Mouse (Mus musculus) gastrocnemius, postnatal 14 days (tissue): ENCODE measurements at regions not wholly inside any gene's neighbourhood (a gene's known extent, or its start where the extent isn't known, plus 50 kb on each side); places are given as distances from the start of the nearest gene placed in this dataset.
"Not testable (repeated sequence)": the region's sequence is repeated elsewhere in the genome, so short reads cannot be mapped to it uniquely, and the experiment has no call there.

Source experiments
- DNase-seq: peaks from one replicate; pipeline ENCODE4 v3.0.0; 2021; ENCODE audit warnings: mixed read lengths
- intact Hi-C: fragments of 180-260 bp; cut with DNase I; formaldehyde crosslinking; loops from one replicate; pipeline ENCODE4 v1.15.1; 2025; ENCODE audit warnings: low total_unique reads

DNA sequence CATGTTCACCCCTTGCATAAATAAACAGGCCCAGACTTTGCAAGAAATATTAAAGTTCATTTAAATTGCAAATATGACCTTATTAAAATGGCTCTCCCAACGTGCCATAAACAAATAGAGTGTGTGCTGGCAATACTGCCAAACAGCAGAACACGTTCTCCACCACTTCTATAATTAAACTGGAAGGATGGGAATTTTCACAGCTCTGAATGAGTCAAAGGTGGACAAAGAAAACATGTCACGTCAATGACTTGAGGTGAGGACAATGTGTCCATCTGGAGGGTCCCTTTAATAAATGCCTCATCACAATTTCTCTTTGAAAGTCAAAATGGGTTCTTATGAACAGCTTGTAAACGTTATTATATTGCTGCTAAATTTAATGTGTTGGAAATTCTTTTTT is 114.8 kb downstream of the Galc start:
- intact Hi-C loops, result no loop called here
- no peak for DNase-seq

DNA sequence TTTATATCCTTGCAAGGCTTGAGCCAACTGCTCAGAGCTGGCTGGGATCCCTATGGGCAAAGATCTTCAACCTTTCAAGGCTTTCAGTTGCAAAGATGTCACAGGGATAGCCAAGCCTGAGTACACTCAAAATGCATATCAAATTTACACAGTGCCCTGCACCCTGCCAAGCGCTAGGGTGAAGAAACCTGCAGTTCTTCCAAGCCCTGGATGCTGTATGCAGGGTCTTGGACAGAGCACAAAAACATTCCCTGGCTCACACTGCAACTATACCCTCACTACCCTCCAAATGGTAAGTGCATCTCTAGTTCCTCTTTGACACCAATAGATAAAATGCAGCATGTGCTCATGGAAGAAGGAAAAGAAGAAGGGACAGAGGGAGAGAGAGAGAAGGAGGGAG is 116.1 kb downstream of the Galc start:
- DNase-seq, result no peak
- intact Hi-C loops, result no loop called here

DNA sequence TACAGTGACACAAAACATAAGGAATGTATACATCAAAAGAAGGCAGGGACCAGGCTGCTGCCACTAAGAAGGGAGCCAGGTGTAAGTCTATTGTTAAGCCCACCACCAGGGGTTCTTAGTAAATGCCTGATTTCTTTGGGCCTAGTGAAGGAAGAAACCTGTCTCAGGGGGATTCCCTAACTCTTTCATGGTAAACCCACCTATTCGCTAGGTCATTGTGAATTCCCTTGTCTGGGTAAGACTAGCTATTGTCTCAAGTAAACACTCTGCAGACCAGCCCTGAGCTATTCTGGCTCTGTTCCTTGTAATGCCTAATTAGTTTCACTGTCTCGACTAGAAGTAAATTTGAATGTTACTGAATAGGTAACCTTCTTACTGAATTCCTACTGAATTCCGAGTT is 119.4 kb downstream of the Galc start:
- DNase-seq, intact Hi-C loops: not testable (repeated sequence)

GRCm38 (mm10) chr12:98131276-98131675 is 128.0 kb downstream of the Galc start:
- intact Hi-C loops, result no loop called here
- DNase-seq, result no peak

GRCm38 (mm10) chr12:98123541-98123940 is 135.7 kb downstream of the Galc start:
- intact Hi-C loops, result no loop called here
- no peak for DNase-seq

- no peak for DNase-seq
- intact Hi-C loops, result no loop called here
These were observed 151.2 kb downstream of the Galc start for GRCm38 (mm10) chr12:98108039-98108438.

DNA sequence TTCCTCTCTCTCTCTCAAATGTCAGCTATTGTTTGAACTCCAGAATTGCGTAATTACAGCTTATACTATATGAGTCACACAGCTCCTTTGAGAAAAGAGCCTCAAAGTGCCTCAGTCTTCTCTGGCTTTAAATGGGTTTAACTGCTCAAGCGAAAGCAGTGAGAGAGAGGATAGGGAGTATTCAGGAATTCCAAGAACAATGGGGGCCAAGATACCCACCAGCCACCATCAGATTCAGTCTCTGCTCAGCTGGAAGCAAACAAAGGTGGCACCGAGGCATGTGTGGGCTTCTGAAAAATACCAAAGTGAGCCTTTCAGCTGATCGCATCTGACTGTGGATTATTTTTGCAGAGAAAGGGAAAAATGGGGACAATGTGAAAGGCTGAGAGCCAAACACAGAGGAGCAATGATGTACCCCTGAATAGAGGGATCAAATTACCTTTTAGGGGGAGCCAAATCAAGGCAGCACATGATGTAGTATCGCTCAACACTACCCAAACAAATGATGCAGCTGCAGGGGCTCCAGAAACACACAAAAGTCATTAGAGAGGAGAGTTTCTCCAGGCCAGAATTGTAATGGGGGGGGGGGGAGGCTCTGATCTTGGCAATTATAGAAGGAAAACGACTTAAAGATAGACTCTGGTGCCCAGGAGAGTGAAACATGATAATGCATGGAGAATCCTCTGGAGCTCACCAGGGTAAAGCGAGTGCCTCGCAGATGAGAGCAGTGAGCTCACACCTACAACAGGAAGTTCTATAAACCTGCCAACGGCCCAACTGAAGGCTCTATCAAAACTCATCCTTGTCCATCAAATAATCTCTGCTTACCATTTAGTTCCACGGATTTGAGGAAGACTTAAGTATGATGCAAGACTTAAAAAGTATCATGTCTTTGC is 152.2 kb downstream of the Galc start:
- no peak for DNase-seq
- intact Hi-C loops, result no loop called here

- intact Hi-C loops, result no loop called here
These were observed 153.0 kb downstream of the Galc start for GRCm38 (mm10) chr12:98106151-98106788.

DNA sequence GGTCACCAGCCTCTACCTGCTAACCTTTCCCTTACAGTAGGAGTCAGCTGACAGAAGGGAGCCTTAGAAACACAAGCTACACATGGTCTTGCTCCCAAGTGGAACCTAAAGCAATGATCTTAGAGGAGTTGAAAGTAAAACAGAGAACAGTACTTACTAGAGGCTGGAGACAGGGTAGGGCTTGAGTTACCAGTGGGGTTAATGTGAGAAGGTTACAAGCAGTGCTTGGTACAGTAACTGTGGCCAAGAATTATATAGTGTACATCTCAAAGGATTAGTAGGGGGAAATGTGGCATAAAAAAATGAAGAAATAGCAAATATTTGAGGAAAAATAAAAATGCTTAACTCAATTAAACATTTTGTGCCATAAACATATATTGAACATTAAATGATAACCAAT is 153.5 kb downstream of the Galc start:
- no peak for DNase-seq
- intact Hi-C loops, result no loop called here

More at GRCm38 (mm10) chr12:98106151-98106788, 153.0 kb downstream of the Galc start:
- DNase-seq, result no peak

GRCm38 (mm10) chr12:98090171-98090570 is 169.1 kb downstream of the Galc start:
- no peak for DNase-seq
- intact Hi-C loops, result no loop called here

- intact Hi-C loops, result no loop called here
- no peak for DNase-seq
These were observed 180.9 kb downstream of the Galc start for GRCm38 (mm10) chr12:98078351-98078750.

- no peak for DNase-seq
- intact Hi-C loops, result no loop called here
These were observed 183.7 kb downstream of the Galc start for GRCm38 (mm10) chr12:98075580-98075979.

DNA sequence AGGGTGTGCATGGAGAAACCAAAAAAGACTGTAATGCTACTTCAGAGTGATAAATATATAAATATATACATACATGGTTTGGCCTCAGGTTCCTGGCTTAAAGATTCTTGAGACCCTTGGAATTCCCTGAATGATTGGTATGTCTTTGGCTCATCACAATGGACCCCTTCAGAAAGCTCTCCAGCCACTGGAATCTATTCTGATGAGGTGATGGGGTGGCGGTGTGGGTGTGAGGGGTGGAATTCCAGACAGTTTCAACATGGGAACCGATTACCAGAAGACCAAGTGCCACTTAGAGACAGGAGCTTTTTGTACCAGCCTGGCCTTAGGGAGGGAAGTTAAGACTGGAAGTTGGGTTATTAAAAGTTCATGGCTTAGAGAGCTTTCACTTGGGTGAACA is 190.1 kb downstream of the Galc start:
- intact Hi-C loops, result no loop called here

DNA sequence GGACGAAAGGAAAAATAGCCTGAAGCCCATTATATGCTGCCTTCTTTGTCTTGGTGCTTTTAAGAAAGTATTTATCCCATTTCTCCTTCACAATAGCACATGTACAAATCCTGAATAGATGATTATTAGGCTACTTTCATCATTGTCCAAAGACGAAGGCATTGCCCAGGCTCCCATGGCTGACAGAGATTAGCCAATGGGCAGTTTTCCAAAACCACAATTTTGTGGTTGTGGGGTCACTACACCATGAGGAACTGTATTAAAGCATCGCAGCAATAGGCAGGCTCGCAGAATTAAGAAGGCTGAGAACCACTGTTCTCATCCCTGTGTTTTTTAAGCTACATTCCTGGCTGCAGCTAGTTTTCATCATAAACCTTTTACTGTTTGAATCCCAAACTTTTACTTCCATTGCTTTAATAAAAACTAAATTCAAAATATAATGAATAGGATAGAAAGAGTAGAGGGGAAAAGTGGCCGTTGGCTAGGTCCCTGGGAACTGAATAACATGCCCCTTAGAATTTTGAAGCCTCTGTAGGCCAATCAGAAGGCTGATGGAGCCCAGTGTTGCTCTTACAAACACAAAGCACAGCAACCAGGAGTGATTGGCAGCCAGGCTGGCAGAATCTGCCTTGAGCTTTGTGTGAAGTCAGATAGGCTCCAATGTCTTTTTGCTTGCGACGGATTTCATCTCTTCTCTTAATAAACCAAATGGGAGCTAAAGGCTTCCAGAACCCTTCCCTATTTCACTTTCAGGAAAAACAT is 199.7 kb downstream of the Galc start:
- no peak for DNase-seq
- intact Hi-C loops, result no loop called here

More for the DNA sequence above, 190.1 kb downstream of the Galc start:
- no peak for DNase-seq

GRCm38 (mm10) chr12:98058977-98059376 is 200.3 kb downstream of the Galc start:
- intact Hi-C loops, result no loop called here
- DNase-seq, result no peak

DNA sequence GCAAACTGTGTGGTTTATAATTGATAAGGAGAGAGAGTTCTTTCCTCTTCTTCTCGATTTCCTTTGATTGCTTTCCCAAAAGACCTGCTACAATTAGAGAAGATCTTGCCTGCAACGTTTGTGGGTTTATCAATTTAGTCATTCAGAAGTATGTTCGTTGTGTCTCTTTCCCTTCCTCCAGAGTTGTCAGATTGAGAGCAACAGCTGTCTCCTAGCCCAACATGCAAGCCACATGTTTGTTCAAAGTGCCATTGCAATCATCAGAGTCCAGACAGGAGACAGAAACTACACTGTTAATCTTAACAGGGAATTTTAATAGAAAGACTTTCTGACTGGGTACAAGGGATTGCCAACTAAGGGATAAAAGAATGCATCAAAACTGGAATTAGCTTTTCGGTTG is 208.3 kb downstream of the Galc start:
- intact Hi-C loops, result no loop called here
- no peak for DNase-seq

GRCm38 (mm10) chr12:98050500-98050899 is 208.8 kb downstream of the Galc start:
- intact Hi-C loops, result no loop called here

GRCm38 (mm10) chr12:98050057-98050456 is 209.2 kb downstream of the Galc start:
- DNase-seq, result no peak
- intact Hi-C loops, result no loop called here

More at GRCm38 (mm10) chr12:98050500-98050899, 208.8 kb downstream of the Galc start:
- no peak for DNase-seq

GRCm38 (mm10) chr12:98047765-98048164 is 211.5 kb downstream of the Galc start:
- DNase-seq, result no peak
- intact Hi-C loops, result no loop called here
